Mouse (Mus musculus): Measurements from ENCODE around the gene Dkkl1.
A peak's percentile ranks its signal among the peaks of the same experiment; 100 is the strongest.

DNA sequence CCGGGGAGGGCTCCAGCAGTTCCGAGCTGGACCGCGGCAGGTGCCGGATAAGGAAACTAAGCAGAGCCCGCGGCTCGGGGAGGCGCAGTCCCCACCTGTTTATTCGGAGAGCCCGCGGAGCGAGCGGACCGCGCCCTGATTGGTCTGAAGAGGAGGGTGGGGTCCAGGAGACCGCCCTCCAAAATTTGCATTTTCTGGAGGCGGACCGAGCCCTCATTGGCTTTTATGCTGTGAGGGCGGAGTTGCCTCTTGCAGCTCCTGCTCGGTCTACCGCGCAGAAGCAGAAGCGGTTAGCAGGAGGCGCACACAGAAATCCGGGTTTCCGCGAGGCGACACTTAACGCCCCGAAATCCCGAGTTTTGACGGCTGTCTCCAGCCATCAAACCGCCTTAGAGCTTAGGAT is 29.7 kb downstream of the Dkkl1 start:
- peak; percentile 42 for TF ChIP-seq POLR2A (IDR thresholded peaks at IDR 0.05; ENCODE audit: insufficient read length, low read depth)
- no peak for TF ChIP-seq TCF3 (IDR thresholded peaks at IDR 0.05; ENCODE audit: insufficient read length, low read depth)
- peak; percentile 86 for TF ChIP-seq E2F4 (IDR thresholded peaks at IDR 0.05; ENCODE audit: insufficient read depth)
- no peak for TF ChIP-seq MAX (IDR thresholded peaks at IDR 0.05; ENCODE audit: low read depth)
- TF ChIP-seq USF1 (IDR thresholded peaks at IDR 0.05; ENCODE audit: low read depth) = no peak
- TF ChIP-seq SRF (IDR thresholded peaks at IDR 0.05; ENCODE audit: control insufficient read depth, insufficient read length, low read depth) = no peak
